Mouse (Mus musculus): ENCODE data around the gene Meaf6.

DNA sequence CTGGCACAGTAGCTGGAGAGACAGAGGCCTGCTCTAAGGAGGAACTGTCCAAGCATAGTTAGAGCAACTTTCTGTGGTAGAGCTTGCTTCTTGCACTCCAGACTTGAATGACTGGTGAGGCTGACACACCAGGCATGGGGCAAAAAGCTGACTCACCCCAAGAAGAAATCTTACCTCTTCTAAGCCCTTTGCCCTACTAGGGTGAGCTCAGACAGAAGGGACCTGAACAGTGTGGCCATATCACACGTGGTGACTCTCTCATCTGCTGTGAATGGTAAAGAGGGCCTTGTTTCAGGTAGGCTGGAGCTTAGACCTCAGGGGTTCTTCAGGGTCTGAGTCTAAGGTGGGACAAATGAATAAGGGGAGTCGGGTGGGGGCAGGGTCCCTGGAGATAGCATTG lies 73.1 kb downstream of the Meaf6 start:
- TF ChIP-seq CTCF (IDR thresholded peaks at IDR 0.05), result no peak
- TF ChIP-seq POLR2A (IDR thresholded peaks at IDR 0.05; ENCODE audit: insufficient read depth, low read depth, low read length), result no peak
- no peak for TF ChIP-seq EP300 (IDR thresholded peaks at IDR 0.05; ENCODE audit: insufficient read depth, low read depth, low read length)

Measured in heart, adult 2 months (tissue).